In genomic region chr14:23570251-23570650, GRCm38 (mm10) we compare ENCODE assay signal across 28 mouse cellular contexts.
DNase-seq lines count a peak whose midpoint lies in the region; ATAC-seq lines count a peak whose summit lies in the region.
"Had no signal": no experiment of that assay in that cellular context is flagged by ENCODE, and none has a peak within 500 bp of the region (broad histone marks: within the 10 kb centered on the region; RNA-seq: fewer than 3 reads in every experiment).

No protein-coding gene starts in this region.

- DNase-seq in cerebellum, postnatal 4 days (ENCODE audit: low spot score in 2 of 2) = no peak
- DNase-seq in 3T3-L1 (ENCODE audit: low read depth, low spot score) = peak; percentile 16
- DNase-seq in adrenal gland, postnatal 36 days = peak; percentile 32 to 44
- peak; percentile 21 for DNase-seq in cerebellum, adult 9-11 months
- DNase-seq: B cell, adult 2 months; heart, postnatal 14 days; kidney, adult 18-20 months; kidney, postnatal 36 days; liver, postnatal 0 days; lung, postnatal 36 days; right cerebral cortex, adult 18-20 months; spleen, adult 18-20 months; thymus, adult 2 months; thymus, postnatal 36 days had no signal

- no peaks in the 10 kb centered on the region for H3K27me3 ChIP-seq in neural tube, embryonic 15.5 days (replicated peaks)
- H3K27me3 ChIP-seq: embryonic facial prominence, embryonic 13.5 days; liver, embryonic 12.5 days; megakaryocyte, embryonic 14.5 days had no signal

- H3K4me1 ChIP-seq in neural tube, embryonic 15.5 days = peaks cover 17% of the 10 kb centered on the region
- H3K4me1 ChIP-seq: hindbrain, embryonic 10.5 days; liver, embryonic 12.5 days; midbrain, embryonic 13.5 days had no signal

- ATAC-seq in cerebellum, adult (ENCODE audit: insufficient number of reproducible peaks, low FRiP score, low TSS enrichment) = peak; percentile 11; the same call in 1 of the 2 replicates
- no peak for ATAC-seq in neural tube, embryonic 15.5 days (ENCODE audit: low FRiP score)
- no peak for ATAC-seq in megakaryocyte progenitor cell, adult 5-6 weeks (replicated peaks; ENCODE audit: poor library complexity)
- ATAC-seq: activated CD4-positive, CD25-positive, alpha-beta regulatory T cell, adult 4 months; forebrain, embryonic 16.5 days; hindbrain, embryonic 16.5 days; liver, embryonic 12.5 days; liver, postnatal 0 days; midbrain, embryonic 13.5 days had no signal

- H3K9ac ChIP-seq in neural tube, embryonic 15.5 days (replicated peaks) = no peak overlapping the region
- H3K9ac ChIP-seq: embryonic facial prominence, embryonic 13.5 days; liver, embryonic 12.5 days; liver, postnatal 0 days; midbrain, embryonic 13.5 days had no signal

- H3K36me3 ChIP-seq in neural tube, embryonic 15.5 days = no peaks in the 10 kb centered on the region
- H3K36me3 ChIP-seq: embryonic facial prominence, embryonic 13.5 days; hindbrain, embryonic 10.5 days; liver, embryonic 12.5 days; midbrain, embryonic 13.5 days had no signal

- H3K4me3 ChIP-seq in neural tube, embryonic 15.5 days (replicated peaks) = no peak overlapping the region
- H3K4me3 ChIP-seq: embryonic facial prominence, embryonic 13.5 days; erythroblast, embryonic 14.5 days; hindbrain, embryonic 10.5 days; layer of hippocampus, adult 2 months; left cerebral cortex, adult 2 months; liver, embryonic 12.5 days; megakaryocyte, embryonic 14.5 days; midbrain, embryonic 13.5 days had no signal

- H3K9me3 ChIP-seq in neural tube, embryonic 15.5 days (replicated peaks) = no peaks in the 10 kb centered on the region
- H3K9me3 ChIP-seq: embryonic facial prominence, embryonic 13.5 days; hindbrain, embryonic 10.5 days; liver, embryonic 12.5 days; midbrain, embryonic 13.5 days had no signal

- WGBS in neural tube, embryonic 15.5 days = 72% methylated on average over 1 of the region's 1 CpGs

- no peak overlapping the region for H3K27ac ChIP-seq in neural tube, embryonic 15.5 days (replicated peaks)
- H3K27ac ChIP-seq: embryonic facial prominence, embryonic 13.5 days; hindbrain, embryonic 10.5 days; layer of hippocampus, adult 2 months; left cerebral cortex, adult 2 months; liver, embryonic 12.5 days; midbrain, embryonic 13.5 days had no signal

- H3K4me2 ChIP-seq in neural tube, embryonic 15.5 days = no peak overlapping the region
- H3K4me2 ChIP-seq: embryonic facial prominence, embryonic 13.5 days; liver, embryonic 12.5 days; midbrain, embryonic 13.5 days had no signal

Comparison
In these comparisons a context has a peak if more than half of its experiments do, and no peak if none do; other contexts are left out.
1. DNase-seq: peak in 3T3-L1 (single experiment), adrenal gland, postnatal 36 days (2 of 2) and cerebellum, adult 9-11 months (single experiment); none in cerebellum, postnatal 4 days (0 of 2).